Mouse (Mus musculus) kidney, adult 2 months (tissue): ENCODE measurements around the gene Trim15. TPM values are rescaled to one million over a fixed set of nuclear protein-coding genes. Genes with fewer than 3 reads are reported as not detected.

Source experiments
- DNase-seq: peaks from one replicate; pipeline ENCODE4 v3.0.0; 2021
- H3K27ac ChIP-seq: fragments of 200-500 bp; 2 replicates; pipeline ENCODE4 v1.5.1; 2012; ENCODE audit warnings: low read depth, low read length, control low read depth, inconsistent platforms; ENCODE audit not compliant: insufficient read depth
- H3K27me3 ChIP-seq: fragments of 200-500 bp; replicated peaks from 2 replicates; pipeline ENCODE4 v1.6.1; 2012; ENCODE audit warnings: mild to moderate bottlenecking, moderate library complexity, low read length, inconsistent platforms; ENCODE audit not compliant: control insufficient read depth, insufficient read depth
- H3K36me3 ChIP-seq: fragments of 200-500 bp; 2 replicates; pipeline ENCODE4 v1.6.1; 2012; ENCODE audit warnings: mild to moderate bottlenecking, moderate library complexity, low read length, inconsistent platforms; ENCODE audit not compliant: control insufficient read depth, insufficient read depth
- H3K4me1 ChIP-seq: fragments of 200-500 bp; 2 replicates; pipeline ENCODE4 v1.6.1; 2011; ENCODE audit warnings: low read length; ENCODE audit not compliant: control insufficient read depth, insufficient read depth
- H3K4me3 ChIP-seq: fragments of 200-500 bp; 2 replicates; pipeline ENCODE4 v1.5.1; 2011; ENCODE audit warnings: mild to moderate bottlenecking, low read depth, low read length, control low read depth; ENCODE audit not compliant: insufficient read depth
- CTCF ChIP-seq: fragments of 200-500 bp; conservative IDR thresholded peaks from 2 replicates; pipeline ENCODE4 v1.5.1; 2011; ENCODE audit warnings: low read depth, mild to moderate bottlenecking, control low read depth, low read length, moderate library complexity, mixed read lengths; ENCODE audit not compliant: insufficient read depth, insufficient read length
- POLR2A ChIP-seq: fragments of 200-500 bp; IDR thresholded peaks from one replicate; pipeline ENCODE4 v1.6.1; 2011; ENCODE audit warnings: low read depth, low read length, control low read depth
- WGBS: fragments of 180-500 bp; shearing (Covaris S2); methylation state at CpG from one replicate; pipeline ENCODE4 v1.1.7; 2018; 5-methylcytosine and 5-hydroxymethylcytosine counted together
- polyA plus RNA-seq: library from polyadenylated mRNA; depleted of rRNA; stranded (reverse); fragments of >200 nt; gene quantifications from 2 replicates; pipeline ENCODE4 v1.2.3, GENCODE M21; 2012

Trim15 gene
- polyA plus RNA-seq, 1 experiment: 0.22 TPM

GRCm38 (mm10) chr17:36869955-36870810, 3.2 kb upstream of the Trim15 start:
- TF ChIP-seq POLR2A: no peak
- Histone ChIP-seq H3K27me3 (no peaks in the 10 kb centered on the region), H3K4me1 (no peaks in the 10 kb centered on the region), H3K4me3 (no peak overlapping the region), H3K27ac (no peak overlapping the region), H3K36me3 (no peaks in the 10 kb centered on the region)
- DNase-seq: peak; percentile 24
- 70% methylated on average over 25 of the region's 25 CpGs for WGBS

GRCm38 (mm10) chr17:36869284-36869954, 2.4 kb upstream of the Trim15 start, which contains the start of gene Trim10:
Gene Trim10 (plus strand): TSS chr17:36869574.
- H3K36me3 ChIP-seq: no peaks in the 10 kb centered on the region
- H3K4me3 ChIP-seq: no peak within 1 kb of the TSS
- WGBS: 80% methylated on average over 4 of the region's 4 CpGs
- no peak for DNase-seq
- no peak for TF ChIP-seq POLR2A
- TF ChIP-seq CTCF: no peak
- no peak within 1 kb of the TSS for H3K27ac ChIP-seq
- no peaks in the 10 kb centered on the region for H3K27me3 ChIP-seq
- no peaks in the 10 kb centered on the region for H3K4me1 ChIP-seq

- DNase-seq: no peak
- no peaks in the 10 kb centered on the region for H3K27me3 ChIP-seq
- H3K4me1 ChIP-seq: no peaks in the 10 kb centered on the region
- WGBS: 86% methylated on average over 2 of the region's 2 CpGs
- no peak for TF ChIP-seq CTCF
- no peak for TF ChIP-seq POLR2A
- H3K27ac ChIP-seq: no peak overlapping the region
- no peak overlapping the region for H3K4me3 ChIP-seq
- no peaks in the 10 kb centered on the region for H3K36me3 ChIP-seq
Observed at GRCm38 (mm10) chr17:36868836-36869235, 1.8 kb upstream of the Trim15 start.

- Histone ChIP-seq H3K4me3 (no peak overlapping the region), H3K27me3 (no peaks in the 10 kb centered on the region), H3K4me1 (0 out of 2 replicates have a peak, but pooled peaks cover 4% of the 10 kb centered on the region), H3K27ac (no peak overlapping the region), H3K36me3 (peaks cover 2% of the 10 kb centered on the region)
- WGBS: 38% methylated on average over 2 of the region's 2 CpGs
- TF ChIP-seq CTCF: no peak
- no peak for TF ChIP-seq POLR2A
- no peak for DNase-seq
Observed at GRCm38 (mm10) chr17:36861680-36862079, 5.3 kb downstream of the Trim15 start.

GRCm38 (mm10) chr17:36858181-36858580, 8.8 kb downstream of the Trim15 start:
- 90% methylated on average over 3 of the region's 3 CpGs for WGBS
- DNase-seq: no peak

GRCm38 (mm10) chr17:36856236-36856635, 10.8 kb downstream of the Trim15 start:
- no peak overlapping the region for H3K27ac ChIP-seq
- peaks cover 6% of the 10 kb centered on the region for H3K36me3 ChIP-seq
- no peak overlapping the region for H3K4me3 ChIP-seq
- no peak for DNase-seq
- 92% methylated on average over 4 of the region's 4 CpGs for WGBS
- TF ChIP-seq CTCF: no peak
- no peak for TF ChIP-seq POLR2A
- no peaks in the 10 kb centered on the region for H3K27me3 ChIP-seq
- 0 out of 2 replicates have a peak, but pooled peaks cover 2% of the 10 kb centered on the region for H3K4me1 ChIP-seq

More at GRCm38 (mm10) chr17:36858181-36858580, 8.8 kb downstream of the Trim15 start:
- peaks cover 4% of the 10 kb centered on the region for H3K36me3 ChIP-seq
- H3K4me3 ChIP-seq: no peak overlapping the region
- TF ChIP-seq POLR2A: no peak
- no peak for TF ChIP-seq CTCF
- H3K4me1 ChIP-seq: 0 out of 2 replicates have a peak, but pooled peaks cover 4% of the 10 kb centered on the region
- H3K27me3 ChIP-seq: no peaks in the 10 kb centered on the region
- H3K27ac ChIP-seq: no peak overlapping the region

- WGBS: 95% methylated on average over 3 of the region's 3 CpGs
Observed at GRCm38 (mm10) chr17:36855484-36855883, 11.5 kb downstream of the Trim15 start.

More at GRCm38 (mm10) chr17:36855484-36855883, 11.5 kb downstream of the Trim15 start:
- Histone ChIP-seq H3K27me3 (no peaks in the 10 kb centered on the region), H3K4me1 (no peaks in the 10 kb centered on the region), H3K36me3 (peaks cover 6% of the 10 kb centered on the region), H3K4me3 (no peak overlapping the region), H3K27ac (no peak overlapping the region)
- no peak for DNase-seq
- no peak for TF ChIP-seq POLR2A
- TF ChIP-seq CTCF: no peak
